Mouse (Mus musculus): ENCODE results near the gene 2410137M14Rik. TPM values are rescaled to one million over a fixed set of nuclear protein-coding genes. Genes with fewer than 3 reads are reported as not detected.
"Not testable (repeated sequence)": the region's sequence is repeated elsewhere in the genome, so short reads cannot be mapped to it uniquely, and the experiment has no call there.

2410137M14Rik gene
- not detected in 2 replicates for polyA plus RNA-seq (2015; fragmentation: Nextera tagmentation; extraction: Ambion mirVana)

- H3K4me1 ChIP-seq = no peaks in the 10 kb centered on the region
- H3K4me3 ChIP-seq (replicated peaks) = peak within 1 kb of the TSS; percentile 13
These were observed at the start of gene 2410137M14Rik for GRCm38 (mm10) chr17:36981221-36981813. 2410137M14Rik (minus strand) TSS chr17:36981237.

DNA sequence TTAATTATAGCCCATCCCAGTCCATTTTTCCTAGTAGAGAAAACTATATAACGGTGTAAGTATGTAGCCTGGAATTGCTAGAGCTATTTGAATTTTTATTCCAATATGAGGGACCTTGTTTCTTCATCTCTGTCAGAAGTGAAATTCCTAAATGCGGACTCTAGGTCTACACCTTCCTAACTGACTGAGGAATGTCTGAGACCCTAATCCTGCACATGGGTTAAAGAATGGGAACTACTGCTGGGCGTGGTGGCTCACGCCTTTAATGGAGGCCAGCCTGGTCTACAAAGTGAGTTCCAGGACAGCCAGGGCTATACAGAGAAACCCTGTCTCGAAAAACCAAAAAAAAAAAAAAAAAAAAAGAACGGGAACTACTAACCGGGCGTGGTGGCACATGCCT, 48.1 kb upstream of the 2410137M14Rik start:
- Histone ChIP-seq H3K4me1 (no peaks in the 10 kb centered on the region), H3K4me3 (replicated peaks) (peak overlapping the region; percentile 59), H3K36me3 (no peaks in the 10 kb centered on the region), H3K9ac (no peak overlapping the region), H3K9me3 (replicated peaks) (no peaks in the 10 kb centered on the region), H3K4me2 (replicated peaks) (peak overlapping the region; percentile 55), H3K27me3 (no peaks in the 10 kb centered on the region), H3K27ac (replicated peaks) (peak overlapping the region; percentile 96)
- WGBS = 55% methylated on average over 8 of the region's 8 CpGs
- no peak for ATAC-seq (ENCODE audit: insufficient number of reproducible peaks, low FRiP score, low TSS enrichment, low read depth)

More at GRCm38 (mm10) chr17:36981221-36981813, at the start of gene 2410137M14Rik:
- ATAC-seq (ENCODE audit: insufficient number of reproducible peaks, low FRiP score, low TSS enrichment, low read depth) = no peak
- no peaks in the 10 kb centered on the region for H3K36me3 ChIP-seq
- no peak within 1 kb of the TSS for H3K27ac ChIP-seq (replicated peaks)
- H3K4me2 ChIP-seq (replicated peaks) = peak within 1 kb of the TSS; percentile 37
- WGBS = 10% methylated on average over 18 of the region's 18 CpGs
- no peaks in the 10 kb centered on the region for H3K9me3 ChIP-seq (replicated peaks)
- H3K27me3 ChIP-seq = no peaks in the 10 kb centered on the region
- H3K9ac ChIP-seq = no peak within 1 kb of the TSS

- Histone ChIP-seq H3K27me3 (no peaks in the 10 kb centered on the region), H3K9ac (peak overlapping the region; percentile 48), H3K4me2 (replicated peaks) (peak overlapping the region; percentile 55), H3K4me3 (replicated peaks) (peak overlapping the region; percentile 59), H3K4me1 (no peaks in the 10 kb centered on the region), H3K27ac (replicated peaks) (peak overlapping the region; percentile 96), H3K36me3 (no peaks in the 10 kb centered on the region), H3K9me3 (replicated peaks) (no peaks in the 10 kb centered on the region)
- ATAC-seq (ENCODE audit: insufficient number of reproducible peaks, low FRiP score, low TSS enrichment, low read depth) = peak; percentile 96
- under 1% methylated on average over 14 of the region's 14 CpGs for WGBS
These were observed 47.7 kb upstream of the 2410137M14Rik start for GRCm38 (mm10) chr17:37028683-37029120.

DNA sequence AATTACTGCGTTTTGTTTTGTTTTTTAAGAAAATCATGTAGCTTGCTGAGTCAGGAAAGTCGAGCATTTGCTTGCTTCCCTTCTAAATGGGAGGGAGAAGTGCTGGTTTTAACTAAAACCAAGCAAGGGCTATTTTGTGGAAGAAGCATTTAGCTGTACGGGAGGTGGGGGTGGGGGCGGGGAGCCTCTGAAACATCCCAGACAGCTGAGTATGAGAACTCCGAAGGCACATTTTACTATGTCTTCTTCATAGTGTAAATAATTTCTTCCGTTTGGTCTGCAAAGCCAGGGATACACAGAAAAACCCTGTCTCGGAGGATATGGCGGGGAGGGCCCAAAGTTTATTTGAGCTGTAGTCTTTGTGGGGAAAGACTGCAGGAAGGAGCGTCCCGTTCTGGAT, 47.2 kb upstream of the 2410137M14Rik start:
- Histone ChIP-seq H3K4me1 (no peaks in the 10 kb centered on the region), H3K36me3 (no peaks in the 10 kb centered on the region), H3K9ac (0 out of 2 replicates have a peak overlapping the region, but pooled peaks have one; percentile 15), H3K27me3 (no peaks in the 10 kb centered on the region), H3K27ac (replicated peaks) (peak overlapping the region; percentile 96), H3K4me2 (replicated peaks) (peak overlapping the region; percentile 55), H3K4me3 (replicated peaks) (peak overlapping the region; percentile 59), H3K9me3 (replicated peaks) (no peaks in the 10 kb centered on the region)
- peak; percentile 18 for ATAC-seq (ENCODE audit: insufficient number of reproducible peaks, low FRiP score, low TSS enrichment, low read depth)
- 2% methylated on average over 10 of the region's 10 CpGs for WGBS

- Histone ChIP-seq H3K36me3 (no peaks in the 10 kb centered on the region), H3K4me1 (no peaks in the 10 kb centered on the region), H3K4me2 (replicated peaks) (no peak overlapping the region), H3K27ac (replicated peaks) (peak overlapping the region; percentile 96), H3K4me3 (replicated peaks) (no peak overlapping the region), H3K27me3 (no peaks in the 10 kb centered on the region), H3K9me3 (replicated peaks) (no peaks in the 10 kb centered on the region), H3K9ac (no peak overlapping the region)
- WGBS = 89% methylated on average over 4 of the region's 4 CpGs
- ATAC-seq (ENCODE audit: insufficient number of reproducible peaks, low FRiP score, low TSS enrichment, low read depth) = no peak
These were observed 46.4 kb upstream of the 2410137M14Rik start for GRCm38 (mm10) chr17:37027486-37027885.

GRCm38 (mm10) chr17:37026425-37026824, 45.4 kb upstream of the 2410137M14Rik start:
- Histone ChIP-seq H3K4me3 (replicated peaks) (no peak overlapping the region), H3K36me3 (no peaks in the 10 kb centered on the region), H3K27me3 (no peaks in the 10 kb centered on the region), H3K27ac (replicated peaks) (no peak overlapping the region), H3K4me1 (no peaks in the 10 kb centered on the region), H3K9ac (no peak overlapping the region), H3K4me2 (replicated peaks) (no peak overlapping the region), H3K9me3 (replicated peaks) (no peaks in the 10 kb centered on the region)
- no peak for ATAC-seq (ENCODE audit: insufficient number of reproducible peaks, low FRiP score, low TSS enrichment, low read depth)
- WGBS = 82% methylated on average over 2 of the region's 2 CpGs

GRCm38 (mm10) chr17:37022628-37023576, 41.9 kb upstream of the 2410137M14Rik start, which contains the start of gene Mog:
Mog (minus strand) TSS chr17:37023398.
- Histone ChIP-seq H3K4me2 (replicated peaks) (no peak within 1 kb of the TSS), H3K27me3 (no peaks in the 10 kb centered on the region), H3K27ac (replicated peaks) (no peak within 1 kb of the TSS), H3K4me1 (no peaks in the 10 kb centered on the region), H3K4me3 (replicated peaks) (no peak within 1 kb of the TSS), H3K9me3 (replicated peaks) (no peaks in the 10 kb centered on the region), H3K9ac (no peak within 1 kb of the TSS), H3K36me3 (no peaks in the 10 kb centered on the region)
- 66% methylated on average over 9 of the region's 9 CpGs for WGBS
- no peak for ATAC-seq (ENCODE audit: insufficient number of reproducible peaks, low FRiP score, low TSS enrichment, low read depth)

DNA sequence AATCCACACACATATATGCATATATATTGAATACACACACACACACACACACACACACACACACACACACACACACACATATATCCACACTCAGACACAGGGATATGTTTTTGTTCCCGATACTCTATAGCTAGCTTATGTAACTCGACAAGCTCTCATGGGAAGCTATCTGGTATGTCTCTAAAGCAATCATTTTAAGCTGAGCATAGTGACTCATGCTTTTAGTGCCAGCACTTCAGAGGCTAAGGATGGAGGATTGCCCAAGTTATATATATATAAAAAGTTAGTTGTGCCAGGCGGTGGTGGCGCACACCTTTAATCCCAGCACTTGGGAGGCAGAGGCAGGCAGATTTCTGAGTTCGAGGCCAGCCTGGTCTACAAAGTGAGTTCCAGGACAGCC, 38.2 kb upstream of the 2410137M14Rik start:
- not testable (repeated sequence) for H3K9ac ChIP-seq; H3K36me3 ChIP-seq; H3K27me3 ChIP-seq; H3K9me3 ChIP-seq (replicated peaks); H3K4me3 ChIP-seq (replicated peaks); ATAC-seq (ENCODE audit: insufficient number of reproducible peaks, low FRiP score, low TSS enrichment, low read depth); H3K4me2 ChIP-seq (replicated peaks); H3K4me1 ChIP-seq; H3K27ac ChIP-seq (replicated peaks)
- WGBS = 84% methylated on average over 5 of the region's 5 CpGs

DNA sequence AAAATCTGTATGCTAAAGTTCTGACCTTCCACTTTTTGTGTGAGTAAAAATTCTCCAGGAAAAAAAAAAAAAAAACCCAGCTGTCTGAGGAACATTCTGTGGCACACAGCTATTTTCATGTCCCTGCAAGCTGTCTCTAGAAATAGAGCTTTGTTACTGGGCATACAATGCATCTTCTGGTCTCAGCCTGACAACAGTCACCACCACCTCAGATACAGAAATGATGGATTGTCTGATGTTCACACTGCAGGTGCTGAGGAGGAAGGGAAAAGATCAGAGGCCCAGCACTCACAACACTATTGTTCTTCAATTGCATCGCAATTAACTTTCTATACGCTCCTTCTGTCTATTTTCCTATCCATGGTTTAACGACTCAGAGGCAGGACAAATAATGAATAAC, 37.3 kb upstream of the 2410137M14Rik start:
- H3K9me3 ChIP-seq (replicated peaks) = no peaks in the 10 kb centered on the region

DNA sequence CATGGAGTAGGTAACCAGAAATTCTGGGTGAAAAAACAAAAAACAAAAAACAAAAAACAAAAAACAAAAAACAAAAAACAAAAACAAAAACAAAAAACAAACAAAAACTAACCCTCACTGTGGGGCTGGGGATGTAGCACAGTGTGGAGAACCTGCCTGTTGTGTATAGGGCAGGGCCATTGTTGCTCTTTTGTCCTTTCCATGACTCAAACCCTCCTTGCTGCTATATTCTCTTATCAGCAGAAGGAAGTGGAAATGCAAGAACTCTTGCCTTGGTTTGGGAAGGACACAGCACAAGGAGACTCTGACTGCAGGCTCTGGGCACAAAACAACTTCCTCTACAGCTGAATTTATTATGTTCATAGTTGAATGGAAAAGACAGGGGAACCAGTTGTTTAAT, 35.3 kb upstream of the 2410137M14Rik start:
- ATAC-seq (ENCODE audit: insufficient number of reproducible peaks, low FRiP score, low TSS enrichment, low read depth) = no peak

More for the DNA sequence above, 37.3 kb upstream of the 2410137M14Rik start:
- Histone ChIP-seq H3K4me1 (no peaks in the 10 kb centered on the region), H3K4me3 (replicated peaks) (no peak overlapping the region), H3K9ac (no peak overlapping the region), H3K27me3 (no peaks in the 10 kb centered on the region), H3K4me2 (replicated peaks) (no peak overlapping the region), H3K27ac (replicated peaks) (no peak overlapping the region), H3K36me3 (no peaks in the 10 kb centered on the region)
- ATAC-seq (ENCODE audit: insufficient number of reproducible peaks, low FRiP score, low TSS enrichment, low read depth) = no peak
- 74% methylated on average over 3 of the region's 3 CpGs for WGBS

GRCm38 (mm10) chr17:37012141-37012540, 31.1 kb upstream of the 2410137M14Rik start:
- Histone ChIP-seq H3K9me3 (replicated peaks) (no peaks in the 10 kb centered on the region), H3K36me3 (peaks cover 30% of the 10 kb centered on the region), H3K4me3 (replicated peaks) (no peak overlapping the region), H3K27me3 (no peaks in the 10 kb centered on the region), H3K4me1 (no peaks in the 10 kb centered on the region), H3K4me2 (replicated peaks) (no peak overlapping the region), H3K9ac (no peak overlapping the region), H3K27ac (replicated peaks) (no peak overlapping the region)
- 73% methylated on average over 5 of the region's 5 CpGs for WGBS
- ATAC-seq (ENCODE audit: insufficient number of reproducible peaks, low FRiP score, low TSS enrichment, low read depth) = no peak

More for the DNA sequence above, 35.3 kb upstream of the 2410137M14Rik start:
- H3K9ac ChIP-seq = no peak overlapping the region
- no peaks in the 10 kb centered on the region for H3K27me3 ChIP-seq
- H3K36me3 ChIP-seq = no peaks in the 10 kb centered on the region
- H3K4me3 ChIP-seq (replicated peaks) = no peak overlapping the region
- H3K4me1 ChIP-seq = no peaks in the 10 kb centered on the region
- H3K4me2 ChIP-seq (replicated peaks) = no peak overlapping the region
- H3K9me3 ChIP-seq (replicated peaks) = no peaks in the 10 kb centered on the region
- no peak overlapping the region for H3K27ac ChIP-seq (replicated peaks)
